Mouse (Mus musculus) CH12.LX (cell line): ENCODE results near the gene Mrpl55. TPM values are rescaled to one million over a fixed set of nuclear protein-coding genes. Genes with fewer than 3 reads are reported as not detected.

ENCODE experiments used
- DNase-seq: peaks from one replicate; pipeline ENCODE4 v3.0.0-alpha.2; 2013; ENCODE audit errors: extremely low read depth
- H3K27ac ChIP-seq: 2 replicates; pipeline ENCODE4 v1.5.1; 2012; ENCODE audit warnings: low read depth, mild to moderate bottlenecking, control low read depth, moderate library complexity; ENCODE audit not compliant: insufficient read depth
- H3K27me3 ChIP-seq: replicated peaks from 2 replicates; pipeline ENCODE3; 2012; ENCODE audit warnings: inconsistent platforms
- H3K36me3 ChIP-seq, 2 experiments: replicated peaks in 1 of 2; 2 replicates each; pipeline versions ENCODE3 to v1.6.1; 2012; ENCODE audit warnings: inconsistent platforms in 1 of 2, low read length in 1 of 2, mild to moderate bottlenecking in 1 of 2, mixed read lengths in 1 of 2, moderate library complexity in 1 of 2; ENCODE audit not compliant: control insufficient read depth in 1 of 2, insufficient read depth in 1 of 2
- H3K4me1 ChIP-seq, 2 experiments: 2 replicates each; pipeline ENCODE4 v1.6.1; 2012; ENCODE audit warnings: inconsistent platforms in 1 of 2, moderate library complexity in 1 of 2; ENCODE audit not compliant: insufficient read depth in 2 of 2, control insufficient read depth in 1 of 2
- H3K4me2 ChIP-seq: 2 replicates; pipeline ENCODE4 v1.6.1; 2012; ENCODE audit warnings: low read depth, mild to moderate bottlenecking, control low read depth; ENCODE audit not compliant: poor library complexity, insufficient read depth, severe bottlenecking
- H3K4me3 ChIP-seq, 3 experiments: fragments of 150-350 bp in 1 of 3; sonication (generic) in 1 of 3; replicated peaks in 1 of 3; 2 replicates each; pipeline versions ENCODE3 to v1.5.1; 2011 to 2012; ENCODE audit warnings: low read depth in 2 of 3, low read length in 2 of 3, mild to moderate bottlenecking in 2 of 3, moderate library complexity in 2 of 3, control low read depth in 1 of 3, improper control_type of control experiment in 1 of 3, inconsistent platforms in 1 of 3, mixed read lengths in 1 of 3; ENCODE audit not compliant: poor library complexity in 1 of 3
- H3K79me2 ChIP-seq: replicated peaks from 2 replicates; pipeline ENCODE4 v1.6.1; 2012; ENCODE audit warnings: mild to moderate bottlenecking, moderate library complexity; ENCODE audit not compliant: control insufficient read depth, poor library complexity, insufficient read depth, severe bottlenecking; ENCODE audit errors: extremely low read depth
- H3K9ac ChIP-seq: 2 replicates; pipeline ENCODE4 v1.6.1; 2012; ENCODE audit warnings: low read depth, mild to moderate bottlenecking, control low read depth, moderate library complexity; ENCODE audit not compliant: insufficient read depth
- H3K9me3 ChIP-seq: replicated peaks from 2 replicates; pipeline ENCODE3; 2012; ENCODE audit warnings: low read length, inconsistent platforms, mixed read lengths
- CTCF ChIP-seq, 2 experiments: IDR thresholded peaks in 1 of 2; conservative IDR thresholded peaks in 1 of 2; 2 replicates each; pipeline ENCODE4 v1.5.1; 2011 to 2012; ENCODE audit warnings: low read depth in 2 of 2, low read length in 2 of 2, improper control_type of control experiment in 1 of 2, inconsistent platforms in 1 of 2, mild to moderate bottlenecking in 1 of 2, moderate library complexity in 1 of 2
- E2F4 ChIP-seq: IDR thresholded peaks from 2 replicates; pipeline ENCODE4 v1.6.1; 2011; ENCODE audit warnings: low read depth, low read length, improper control_type of control experiment; ENCODE audit not compliant: insufficient replicate concordance
- ELF1 ChIP-seq: IDR thresholded peaks from 2 replicates; pipeline ENCODE4 v1.6.1; 2014; ENCODE audit warnings: low read depth, mild to moderate bottlenecking, inconsistent platforms, low read length, improper control_type of control experiment
- ETS1 ChIP-seq: conservative IDR thresholded peaks from 2 replicates; pipeline ENCODE4 v1.6.1; 2012; ENCODE audit warnings: low read depth, mild to moderate bottlenecking, inconsistent platforms, low read length, improper control_type of control experiment, moderate library complexity
- GABPA ChIP-seq: IDR thresholded peaks from 2 replicates; pipeline ENCODE4 v1.6.1; 2012; ENCODE audit warnings: low read depth, low read length, improper control_type of control experiment, inconsistent platforms; ENCODE audit not compliant: insufficient replicate concordance
- HCFC1 ChIP-seq: IDR thresholded peaks from 2 replicates; pipeline ENCODE4 v1.6.1; 2012; ENCODE audit warnings: low read depth, mild to moderate bottlenecking, inconsistent platforms, low read length, improper control_type of control experiment
- IRF4 ChIP-seq: IDR thresholded peaks from 2 replicates; pipeline ENCODE4 v1.6.1; 2014; ENCODE audit warnings: low read depth, mild to moderate bottlenecking, inconsistent platforms, low read length, improper control_type of control experiment
- MAFK ChIP-seq: IDR thresholded peaks from 2 replicates; pipeline ENCODE4 v1.6.1; 2011; ENCODE audit warnings: low read length, improper control_type of control experiment; ENCODE audit not compliant: insufficient replicate concordance
- MEF2A ChIP-seq: IDR thresholded peaks from 2 replicates; pipeline ENCODE4 v1.6.1; 2014; ENCODE audit warnings: low read depth, mild to moderate bottlenecking, inconsistent platforms, low read length, improper control_type of control experiment, borderline replicate concordance
- NELFE ChIP-seq: IDR thresholded peaks from 2 replicates; pipeline ENCODE4 v1.6.1; 2011; ENCODE audit warnings: low read depth, low read length, improper control_type of control experiment
- PAX5 ChIP-seq: IDR thresholded peaks from 2 replicates; pipeline ENCODE4 v1.6.1; 2012; ENCODE audit warnings: low read length, inconsistent platforms, mixed read lengths
- POLR2AphosphoS2 ChIP-seq: IDR thresholded peaks from 2 replicates; pipeline ENCODE4 v1.6.1; 2011; ENCODE audit warnings: low read depth, low read length, improper control_type of control experiment
- RCOR1 ChIP-seq: conservative IDR thresholded peaks from 2 replicates; pipeline ENCODE4 v1.6.1; 2012; ENCODE audit warnings: low read depth, mild to moderate bottlenecking, inconsistent platforms, low read length, improper control_type of control experiment
- TCF12 ChIP-seq: IDR thresholded peaks from 2 replicates; pipeline ENCODE4 v1.6.1; 2014; ENCODE audit warnings: low read depth, mild to moderate bottlenecking, inconsistent platforms, low read length, improper control_type of control experiment
- UBTF ChIP-seq: IDR thresholded peaks from 2 replicates; pipeline ENCODE4 v1.6.1; 2012; ENCODE audit warnings: low read depth, mild to moderate bottlenecking, inconsistent platforms, low read length, improper control_type of control experiment, moderate library complexity
- USF1 ChIP-seq: IDR thresholded peaks from 2 replicates; pipeline ENCODE4 v1.6.1; 2014; ENCODE audit warnings: low read depth, mild to moderate bottlenecking, inconsistent platforms, low read length, improper control_type of control experiment
- ZMIZ1 ChIP-seq: IDR thresholded peaks from 2 replicates; pipeline ENCODE4 v1.6.1; 2012; ENCODE audit warnings: low read depth, mild to moderate bottlenecking, inconsistent platforms, low read length, improper control_type of control experiment
- dilution Hi-C: fragments of 300-500 bp; cut with MboI; formaldehyde crosslinking; loops from 2 replicates; pipeline ENCODE4 v1.14.3; 2020; ENCODE audit warnings: low sequenced_read_pairs; ENCODE audit not compliant: extremely low pct_unique_long_range_greater_than_20kb, extremely low pct_ligation_motif_present
- in situ Hi-C: fragments of 300-500 bp; cut with MboI; formaldehyde crosslinking; loops from 3 replicates; pipeline ENCODE4 v1.14.3; 2019; ENCODE audit warnings: low sequenced_read_pairs, low pct_ligation_motif_present, low pct_unique_long_range_greater_than_20kb, mixed read lengths
- polyA plus RNA-seq: library from polyadenylated mRNA; unstranded; fragments of >175 nt; gene quantifications from 2 replicates; pipeline ENCODE4 v1.2.1, GENCODE M21; 2012; ENCODE audit warnings: low read depth; ENCODE audit not compliant: insufficient read length
- total RNA-seq, 2 experiments: library from RNA; depleted of rRNA; stranded (reverse); fragments of 300-350 nt in 1 of 2; fragments of >200 nt in 1 of 2; gene quantifications; 2 replicates each; pipeline ENCODE4 v1.2.3; 2012 to 2014

Mrpl55 gene
- total and polyA plus RNA-seq, 3 experiments = 74.4 to 92.9 (median 88.2) TPM

- no peak for TF ChIP-seq MAFK
- 0 out of 2 replicates have a peak, but pooled peaks have one; percentile 31 for TF ChIP-seq IRF4
- no peak for TF ChIP-seq NELFE
- no peak for TF ChIP-seq POLR2AphosphoS2
- Histone ChIP-seq H3K79me2 (peaks cover 98% of the 10 kb centered on the region), H3K4me2 (no peak overlapping the region), H3K9me3 (no peaks in the 10 kb centered on the region), H3K4me3 (no peak overlapping the region), H3K9ac (no peak overlapping the region), H3K27ac (0 out of 2 replicates have a peak overlapping the region, but pooled peaks have one; percentile 18), H3K4me1 (peaks cover 25 to 92% of the 10 kb centered on the region in 2 experiments), H3K27me3 (no peaks in the 10 kb centered on the region), H3K36me3 (peaks cover 34 to 85% of the 10 kb centered on the region in 2 experiments)
- peak; percentile 38 for DNase-seq
- dilution Hi-C loops = no loop called here
- in situ Hi-C loops = no loop called here
Observed at GRCm38 (mm10) chr11:59221604-59222003, 19.3 kb downstream of the Mrpl55 start.

GRCm38 (mm10) chr11:59222306-59222705 lies 20.0 kb downstream of the Mrpl55 start:
- no peaks in the 10 kb centered on the region for H3K27me3 ChIP-seq
- no peak for TF ChIP-seq TCF12
- TF ChIP-seq, all 38 proteins: peak for 0
- dilution Hi-C loops = no loop called here
- H3K9ac ChIP-seq = no peak overlapping the region
- H3K9me3 ChIP-seq = no peaks in the 10 kb centered on the region
- H3K79me2 ChIP-seq = peaks cover 98% of the 10 kb centered on the region
- peaks cover 25 to 87% of the 10 kb centered on the region in 2 experiments for H3K4me1 ChIP-seq
- no peak overlapping the region for H3K27ac ChIP-seq
- H3K36me3 ChIP-seq = peaks cover 34 to 78% of the 10 kb centered on the region in 2 experiments
- in situ Hi-C loops = no loop called here
- DNase-seq = no peak
- no peak overlapping the region for H3K4me3 ChIP-seq
- no peak overlapping the region for H3K4me2 ChIP-seq

- no peak for DNase-seq
- no peak overlapping the region for H3K9ac ChIP-seq
- H3K27me3 ChIP-seq = no peaks in the 10 kb centered on the region
- in situ Hi-C loops (no loop called here), dilution Hi-C loops (no loop called here)
- peak overlapping the region; percentile 39; the same call in 1 of the 2 replicates for H3K4me2 ChIP-seq
- no peak for TF ChIP-seq UBTF
- TF ChIP-seq HCFC1 = no peak
- TF ChIP-seq USF1 = no peak
- no peak for TF ChIP-seq ZMIZ1
- no peak for TF ChIP-seq RCOR1
- no peak for TF ChIP-seq PAX5
- TF ChIP-seq GABPA = no peak
- TF ChIP-seq ETS1 = no peak
- no peak for TF ChIP-seq E2F4
- TF ChIP-seq POLR2AphosphoS2 = no peak
- TF ChIP-seq CTCF (conservative IDR thresholded peaks at IDR 0.05 in 1 of 2, IDR thresholded peaks at IDR 0.05 in 1 of 2; ENCODE audit: low read depth in 2 of 2, low read length in 2 of 2) = no peak
- no peak for TF ChIP-seq MAFK
- no peak for TF ChIP-seq MEF2A
- no peak for TF ChIP-seq ELF1
- TF ChIP-seq NELFE = no peak
- H3K9me3 ChIP-seq = no peaks in the 10 kb centered on the region
- no peak overlapping the region for H3K4me3 ChIP-seq
- peaks cover 88% of the 10 kb centered on the region for H3K79me2 ChIP-seq
- no peak overlapping the region for H3K27ac ChIP-seq
- peaks cover 26 to 75% of the 10 kb centered on the region in 2 experiments for H3K4me1 ChIP-seq
- H3K36me3 ChIP-seq = peaks cover 20 to 62% of the 10 kb centered on the region in 2 experiments
Observed at GRCm38 (mm10) chr11:59224025-59224424, 21.7 kb downstream of the Mrpl55 start.
